Mouse (Mus musculus) right cerebral cortex, postnatal 10 days (tissue): ENCODE data around the gene Cth.

ENCODE experiments used
- DNase-seq, 2 experiments: peaks; one replicate each; pipeline ENCODE4 v3.0.0; 2021; ENCODE audit warnings: low spot score in 2 of 2

The Cth gene

GRCm38 (mm10) chr3:157912155-157912554 is 12.7 kb downstream of the Cth start:
- no peak for DNase-seq

GRCm38 (mm10) chr3:157910262-157910661 is 14.6 kb downstream of the Cth start:
- DNase-seq: no peak

GRCm38 (mm10) chr3:157908166-157908565 is 16.7 kb downstream of the Cth start:
- DNase-seq: no peak

DNA sequence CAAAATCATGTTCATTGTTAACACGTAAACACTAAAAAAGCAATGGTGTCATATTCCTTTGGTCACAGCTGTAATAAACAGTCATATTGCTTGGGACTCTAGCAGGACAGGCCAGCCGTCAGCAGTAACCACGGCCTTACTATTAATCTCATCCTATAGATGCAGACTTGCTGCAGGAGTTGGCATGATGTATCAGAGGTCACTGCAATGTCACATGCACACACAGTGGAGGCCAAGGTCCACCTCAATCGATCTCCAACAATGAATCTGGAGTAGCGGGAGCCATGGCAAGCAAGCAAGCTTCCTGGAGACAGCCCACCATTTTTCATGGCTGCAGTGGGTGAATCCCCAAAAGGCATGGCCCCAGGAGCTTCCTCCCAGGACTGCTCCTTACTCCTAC is 23.2 kb downstream of the Cth start:
- DNase-seq: no peak

DNA sequence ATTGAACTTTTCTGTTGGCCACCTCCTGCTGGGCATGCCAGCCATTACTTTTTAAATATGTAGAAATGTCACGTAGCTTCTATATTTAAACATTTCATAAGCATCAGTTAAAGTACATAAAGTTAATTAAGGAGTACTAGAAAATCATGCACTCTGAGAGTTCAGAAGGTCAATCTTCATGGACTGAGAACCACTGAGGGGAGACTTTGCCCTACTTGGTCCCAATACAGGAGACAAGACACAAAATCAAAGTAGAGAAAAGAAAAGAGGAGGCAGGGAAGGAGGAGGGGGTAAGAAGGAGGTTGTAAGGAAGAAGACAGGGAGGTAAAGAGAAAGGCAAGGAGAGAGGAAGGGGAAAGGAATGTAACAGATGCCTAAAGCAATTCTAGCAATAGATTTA is 24.9 kb downstream of the Cth start:
- DNase-seq: no peak

DNA sequence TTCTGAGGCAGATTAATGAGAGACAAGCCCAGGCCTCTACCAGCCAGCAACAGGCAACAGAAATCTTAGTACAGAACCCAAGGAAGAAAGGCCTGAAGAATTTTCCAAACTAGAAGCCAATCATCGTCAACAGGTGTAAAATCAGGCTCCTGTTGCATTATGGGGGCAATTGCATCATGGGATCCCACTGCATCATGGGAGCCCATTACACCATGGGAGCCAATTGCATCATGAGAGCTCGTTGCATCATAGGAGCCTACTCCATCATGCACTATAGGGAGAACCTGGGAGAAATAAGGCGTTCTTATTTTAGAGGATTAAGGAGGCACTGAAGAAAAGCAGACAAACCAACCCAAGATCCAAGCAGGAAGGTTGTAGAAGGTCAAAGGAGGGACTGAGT is 27.2 kb downstream of the Cth start:
- no peak for DNase-seq

- DNase-seq: no peak
Measured at GRCm38 (mm10) chr3:157891819-157892218, 33.1 kb downstream of the Cth start.

GRCm38 (mm10) chr3:157884081-157884643 is 40.7 kb downstream of the Cth start:
- peak in 1 of 2 experiments; percentile 37 for DNase-seq

- no peak for DNase-seq
Measured at GRCm38 (mm10) chr3:157883085-157883484, 41.8 kb downstream of the Cth start.

DNA sequence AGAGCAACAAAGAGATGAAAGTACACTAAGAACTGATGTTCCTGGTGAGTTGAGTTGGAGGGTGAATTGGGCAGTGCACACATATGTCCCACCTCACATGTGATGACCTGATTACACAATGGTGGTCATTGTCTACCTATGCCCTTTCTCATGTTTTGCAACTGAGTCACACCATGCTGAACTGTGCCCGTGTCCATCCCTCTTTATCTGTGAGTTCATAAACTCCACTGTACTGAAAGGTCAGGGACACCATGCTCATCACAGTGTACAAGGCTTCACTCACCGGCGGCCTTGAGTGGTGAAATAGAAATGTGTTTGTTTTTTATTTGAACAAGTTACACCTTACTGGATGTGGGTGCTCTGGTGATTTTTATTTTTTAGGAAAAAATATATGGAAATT is 42.9 kb downstream of the Cth start:
- no peak for DNase-seq

- DNase-seq: no peak
Measured at GRCm38 (mm10) chr3:157880983-157881382, 43.9 kb downstream of the Cth start.

DNA sequence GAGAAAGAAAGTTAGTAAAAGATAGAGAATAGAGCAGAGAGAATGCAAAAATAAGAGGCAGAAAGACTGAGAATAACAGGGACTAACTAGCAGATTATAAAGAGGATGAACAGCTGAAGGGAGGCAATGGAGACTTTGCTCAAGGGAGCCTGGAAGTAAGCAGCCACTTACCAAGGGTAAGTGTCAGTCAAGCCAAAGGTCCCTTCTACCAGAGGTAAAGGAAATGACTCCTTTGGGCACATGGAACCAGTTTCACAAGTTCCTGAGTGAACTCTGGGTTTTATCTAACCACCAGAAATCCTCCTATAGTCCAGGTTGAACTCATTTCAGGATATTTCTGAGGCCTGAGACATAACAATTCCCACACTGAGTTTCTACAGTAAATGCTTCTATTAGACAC is 47.0 kb downstream of the Cth start:
- no peak for DNase-seq

GRCm38 (mm10) chr3:157876439-157877156 is 48.3 kb downstream of the Cth start:
- peak; percentile 61 to 62 for DNase-seq

DNA sequence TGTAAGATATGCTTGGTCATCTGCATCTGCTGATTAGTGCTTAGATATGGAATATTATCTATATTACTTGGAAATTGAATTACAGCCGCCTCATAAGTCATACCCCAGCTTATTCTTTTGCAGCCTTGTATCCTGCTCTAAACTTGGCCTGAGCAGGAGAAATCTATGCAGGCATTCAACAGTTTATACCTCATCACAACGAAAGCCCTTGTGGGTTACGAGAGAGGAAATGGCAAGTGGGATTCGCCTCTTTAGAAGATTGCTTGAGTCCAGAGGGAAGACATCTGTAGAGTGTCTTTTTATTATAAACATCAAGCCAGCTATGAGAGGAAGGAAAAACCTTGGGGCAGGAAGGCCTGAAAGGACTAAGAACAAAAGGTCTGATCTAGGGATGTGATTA is 52.0 kb downstream of the Cth start:
- DNase-seq: no peak

DNA sequence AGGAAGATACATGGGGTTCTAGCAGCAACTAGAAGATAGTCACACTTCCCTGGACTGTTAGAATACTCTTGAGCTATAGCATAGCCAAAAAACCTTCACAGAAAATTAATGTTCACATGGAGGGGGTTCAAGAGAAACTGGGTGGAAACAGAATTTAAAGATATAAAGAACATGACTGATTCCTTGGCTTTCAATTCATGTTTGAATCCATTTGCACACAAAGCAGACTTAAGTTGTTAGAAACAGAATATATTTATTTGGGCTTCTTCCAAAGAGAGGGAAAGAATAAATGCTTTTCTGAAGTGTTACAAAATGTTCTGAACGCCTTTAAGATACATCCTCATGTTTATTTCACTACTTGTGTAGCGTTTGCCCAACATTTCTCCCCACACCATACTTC is 57.0 kb downstream of the Cth start:
- DNase-seq: no peak

GRCm38 (mm10) chr3:157866251-157866650 is 58.6 kb downstream of the Cth start:
- no peak for DNase-seq

DNA sequence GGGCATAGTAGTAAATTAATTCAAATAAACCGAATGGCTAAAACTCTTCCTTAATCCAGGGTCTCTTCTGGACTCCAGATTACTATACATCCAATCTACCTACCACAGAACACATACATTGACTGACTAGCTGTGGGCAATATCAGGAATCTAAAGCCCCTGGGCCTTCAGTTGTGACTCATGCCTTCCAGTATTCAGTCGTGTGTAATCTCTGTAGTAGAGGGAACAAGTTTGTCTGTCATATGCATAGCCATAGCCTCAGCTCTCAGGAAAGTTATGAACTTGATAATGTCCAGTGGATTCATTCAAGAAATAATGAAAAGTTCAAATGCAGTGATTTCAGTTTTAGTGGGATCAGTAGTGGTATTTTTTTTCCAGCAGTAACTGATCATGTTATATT is 59.0 kb downstream of the Cth start:
- no peak for DNase-seq

GRCm38 (mm10) chr3:157865431-157865830 is 59.4 kb downstream of the Cth start:
- no peak for DNase-seq

- no peak for DNase-seq
Measured at GRCm38 (mm10) chr3:157852806-157853205, 72.1 kb downstream of the Cth start.

DNA sequence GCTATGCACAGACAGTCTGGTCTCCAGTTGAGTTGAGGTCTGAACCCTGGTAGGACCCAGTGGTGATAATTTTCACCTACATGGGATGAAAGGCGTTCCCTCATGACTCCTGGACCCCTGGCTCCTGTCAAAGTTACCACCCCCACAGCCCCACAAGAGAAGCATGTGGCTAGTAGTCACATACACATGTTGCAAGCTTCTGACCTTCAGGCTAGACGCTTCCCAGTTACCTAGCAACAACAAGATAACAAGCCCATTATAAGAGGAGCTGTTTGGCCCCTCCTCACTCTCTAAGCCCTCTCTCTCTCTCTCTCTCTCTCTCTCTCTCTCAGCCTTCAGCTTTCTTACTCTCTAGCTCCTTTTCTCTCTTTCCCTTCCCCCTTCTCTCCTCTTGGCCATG is 76.4 kb downstream of the Cth start:
- DNase-seq: no peak

DNA sequence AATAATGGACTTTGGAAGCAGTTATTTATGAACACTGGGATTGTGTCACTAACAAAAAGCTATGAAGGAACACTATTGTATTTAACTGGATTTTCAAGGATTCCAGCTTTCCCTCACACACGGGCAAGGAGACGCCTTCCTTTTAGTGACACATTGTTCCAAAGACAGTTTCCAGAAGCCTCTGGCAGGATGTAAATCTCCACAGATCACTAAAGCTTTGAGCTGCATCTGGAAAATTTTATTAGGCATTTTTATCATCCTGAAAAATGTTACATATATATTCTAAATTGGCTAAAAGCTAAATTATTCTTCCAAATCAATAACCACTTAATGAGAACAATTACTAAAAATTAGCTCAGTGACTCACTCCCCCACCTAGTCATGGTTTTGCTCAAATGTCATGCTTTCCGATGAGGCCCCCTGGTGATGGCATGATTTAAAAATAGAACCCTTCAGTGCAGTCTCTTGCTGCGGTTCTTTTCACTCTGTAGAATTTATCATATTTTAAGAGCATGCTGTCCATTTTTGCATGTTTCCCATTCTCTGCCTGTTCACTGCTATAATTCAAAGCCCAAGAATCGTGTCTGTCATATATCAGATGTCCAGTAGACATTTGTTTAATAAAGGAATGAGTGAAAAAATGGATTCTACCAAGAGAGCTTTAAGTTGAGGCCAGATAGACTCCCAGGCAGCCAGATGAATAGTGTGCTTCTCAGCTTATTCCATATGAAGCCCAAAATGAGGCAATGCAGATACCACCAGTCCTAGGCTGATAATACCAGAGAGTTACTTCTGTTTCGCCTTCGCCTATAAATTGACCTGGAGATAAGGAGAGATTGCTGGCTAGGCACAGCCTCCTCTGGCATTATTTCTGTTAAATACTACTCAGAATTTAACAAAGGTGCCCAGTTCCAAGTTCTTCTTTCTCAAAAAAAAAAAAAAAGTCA is 77.3 kb downstream of the Cth start:
- no peak for DNase-seq
